Mouse (Mus musculus) myocyte (in vitro differentiated cells): ENCODE data around the gene Ssna1. TPM values are rescaled to one million over a fixed set of nuclear protein-coding genes. Genes with fewer than 3 reads are reported as not detected.
A peak's percentile ranks its signal among the peaks of the same experiment; 100 is the strongest.

Experiments used
- H3K27me3 ChIP-seq: one replicate; pipeline ENCODE4 v1.6.1; 2011; ENCODE audit not compliant: control insufficient read depth, insufficient read depth, insufficient read length
- H3K36me3 ChIP-seq: one replicate; pipeline ENCODE4 v1.6.1; 2011; ENCODE audit not compliant: control insufficient read depth, insufficient read depth
- H3K4me2 ChIP-seq: one replicate; pipeline ENCODE4 v1.6.1; 2011; ENCODE audit warnings: low read depth, control low read depth
- H3K4me3 ChIP-seq: one replicate; pipeline ENCODE4 v1.5.1; 2011; ENCODE audit warnings: mild to moderate bottlenecking, control low read depth, moderate library complexity
- H3K79me2 ChIP-seq: one replicate; pipeline ENCODE4 v1.6.1; 2011; ENCODE audit not compliant: control insufficient read depth, insufficient read depth
- H3ac ChIP-seq: one replicate; pipeline ENCODE4 v1.6.1; 2011; ENCODE audit not compliant: control insufficient read depth, insufficient read length
- CEBPB ChIP-seq: IDR thresholded peaks from 2 replicates; pipeline ENCODE4 v1.6.1; 2011; ENCODE audit warnings: mild to moderate bottlenecking, moderate library complexity; ENCODE audit not compliant: poor library complexity, insufficient read depth, severe bottlenecking
- E2F4 ChIP-seq: IDR thresholded peaks from one replicate; pipeline ENCODE4 v1.6.1; 2011; ENCODE audit warnings: mild to moderate bottlenecking, control low read depth, moderate library complexity; ENCODE audit not compliant: insufficient read depth
- MAX ChIP-seq: IDR thresholded peaks from one replicate; pipeline ENCODE4 v1.6.1; 2011; ENCODE audit warnings: low read depth, mild to moderate bottlenecking, control low read depth
- MYOD1 ChIP-seq, 3 experiments: IDR thresholded peaks; one replicate each; pipeline ENCODE4 v1.6.1; 2011; ENCODE audit warnings: control low read depth in 2 of 3, low read depth in 2 of 3, mild to moderate bottlenecking in 2 of 3, moderate library complexity in 1 of 3; ENCODE audit not compliant: insufficient read length in 2 of 3, control insufficient read depth in 1 of 3
- MYOG ChIP-seq, 3 experiments: IDR thresholded peaks; one replicate each; pipeline ENCODE4 v1.6.1; 2011; ENCODE audit warnings: control low read depth in 2 of 3, low read depth in 2 of 3, mild to moderate bottlenecking in 2 of 3; ENCODE audit not compliant: insufficient read length in 2 of 3, control insufficient read depth in 1 of 3, insufficient read depth in 1 of 3
- POLR2A ChIP-seq: IDR thresholded peaks from one replicate; pipeline ENCODE4 v1.6.1; 2011; ENCODE audit warnings: low read depth, mild to moderate bottlenecking, control low read depth, moderate library complexity; ENCODE audit not compliant: insufficient read length
- POLR2AphosphoS2 ChIP-seq: IDR thresholded peaks from one replicate; pipeline ENCODE4 v1.6.1; 2011; ENCODE audit warnings: low read depth, control low read depth; ENCODE audit not compliant: insufficient read length
- REST ChIP-seq: IDR thresholded peaks from one replicate; pipeline ENCODE4 v1.6.1; 2011; ENCODE audit warnings: mild to moderate bottlenecking, control low read depth, moderate library complexity; ENCODE audit not compliant: insufficient read depth, insufficient read length
- SRF ChIP-seq: IDR thresholded peaks from one replicate; pipeline ENCODE4 v1.6.1; 2011; ENCODE audit warnings: low read depth; ENCODE audit not compliant: control insufficient read depth, insufficient read length
- TCF12 ChIP-seq: IDR thresholded peaks from one replicate; pipeline ENCODE4 v1.6.1; 2011; ENCODE audit warnings: mild to moderate bottlenecking, control low read depth; ENCODE audit not compliant: poor library complexity, insufficient read depth, severe bottlenecking
- TCF3 ChIP-seq: IDR thresholded peaks from one replicate; pipeline ENCODE4 v1.6.1; 2011; ENCODE audit warnings: low read depth, control low read depth; ENCODE audit not compliant: insufficient read length
- USF1 ChIP-seq: IDR thresholded peaks from one replicate; pipeline ENCODE4 v1.6.1; 2011; ENCODE audit warnings: low read depth, mild to moderate bottlenecking, control low read depth, moderate library complexity
- polyA plus RNA-seq: library from polyadenylated mRNA; unstranded; fragments of >200 nt; fragmentation: generic; extraction: Trizol; gene quantifications from one replicate; pipeline ENCODE4 v1.2.1, GENCODE M21; 2012; ENCODE audit warnings: missing spikeins

Gene Ssna1
- polyA plus RNA-seq, 1 experiment: 106 TPM

GRCm38 (mm10) chr2:25293706-25294105 is 21.5 kb upstream of the Ssna1 start:
- TF ChIP-seq E2F4: no peak
- TF ChIP-seq REST: no peak
- no peak for TF ChIP-seq POLR2A
- TF ChIP-seq MAX: no peak
- TF ChIP-seq TCF3: no peak
- TF ChIP-seq USF1: no peak
- no peak for TF ChIP-seq TCF12
- TF ChIP-seq CEBPB: no peak
- TF ChIP-seq MYOD1 (IDR thresholded peaks at IDR 0.05; ENCODE audit: control insufficient read depth in 1 of 3, insufficient read length in 2 of 3, low read depth in 2 of 3): no peak
- TF ChIP-seq POLR2AphosphoS2: no peak
- no peak for TF ChIP-seq SRF
- H3K79me2 ChIP-seq: no peaks in the 10 kb centered on the region
- H3K4me2 ChIP-seq: no peak overlapping the region
- peaks cover 79% of the 10 kb centered on the region for H3K27me3 ChIP-seq
- H3ac ChIP-seq: no peak overlapping the region
- H3K36me3 ChIP-seq: no peaks in the 10 kb centered on the region
- no peak overlapping the region for H3K4me3 ChIP-seq

GRCm38 (mm10) chr2:25292856-25293255 is 20.6 kb upstream of the Ssna1 start:
- no peaks in the 10 kb centered on the region for H3K36me3 ChIP-seq
- H3K27me3 ChIP-seq: peaks cover 71% of the 10 kb centered on the region
- no peak for TF ChIP-seq REST
- TF ChIP-seq E2F4: no peak
- TF ChIP-seq USF1: no peak
- TF ChIP-seq MAX: no peak
- TF ChIP-seq TCF3: no peak
- no peak for TF ChIP-seq TCF12
- TF ChIP-seq MYOD1 (IDR thresholded peaks at IDR 0.05; ENCODE audit: control insufficient read depth in 1 of 3, insufficient read length in 2 of 3, low read depth in 2 of 3): no peak
- no peak for TF ChIP-seq POLR2AphosphoS2
- TF ChIP-seq SRF: no peak
- TF ChIP-seq MYOG (IDR thresholded peaks at IDR 0.05; ENCODE audit: control insufficient read depth in 1 of 3, insufficient read depth in 1 of 3, insufficient read length in 2 of 3, low read depth in 2 of 3): no peak
- TF ChIP-seq POLR2A: no peak
- TF ChIP-seq CEBPB: no peak
- peak overlapping the region; percentile 93 for H3K4me2 ChIP-seq
- peak overlapping the region; percentile 4 for H3K4me3 ChIP-seq
- no peak overlapping the region for H3ac ChIP-seq
- H3K79me2 ChIP-seq: no peaks in the 10 kb centered on the region

- no peaks in the 10 kb centered on the region for H3K36me3 ChIP-seq
- H3K4me3 ChIP-seq: peak overlapping the region; percentile 4
- H3K27me3 ChIP-seq: peaks cover 63% of the 10 kb centered on the region
- H3K79me2 ChIP-seq: no peaks in the 10 kb centered on the region
- TF ChIP-seq POLR2AphosphoS2 (no peak), USF1 (no peak), REST (no peak), E2F4 (no peak), SRF (no peak), TCF12 (no peak), CEBPB (no peak), TCF3 (peak; percentile 34), MAX (no peak), MYOD1 (IDR thresholded peaks at IDR 0.05; ENCODE audit: control insufficient read depth in 1 of 3, insufficient read length in 2 of 3, low read depth in 2 of 3) (peak in 2 of 3 experiments; percentile 31 to 78), POLR2A (peak; percentile 50), MYOG (IDR thresholded peaks at IDR 0.05; ENCODE audit: control insufficient read depth in 1 of 3, insufficient read depth in 1 of 3, insufficient read length in 2 of 3, low read depth in 2 of 3) (peak in 2 of 3 experiments; percentile 3 to 77)
- H3ac ChIP-seq: no peak overlapping the region
- H3K4me2 ChIP-seq: peak overlapping the region; percentile 93
Measured at GRCm38 (mm10) chr2:25292054-25292544, 19.9 kb upstream of the Ssna1 start.

GRCm38 (mm10) chr2:25291184-25292053 is 19.2 kb upstream of the Ssna1 start:
- H3K27me3 ChIP-seq: peaks cover 56% of the 10 kb centered on the region
- no peak overlapping the region for H3K4me3 ChIP-seq
- TF ChIP-seq E2F4 (no peak), TCF12 (no peak), REST (no peak), MYOD1 (IDR thresholded peaks at IDR 0.05; ENCODE audit: control insufficient read depth in 1 of 3, insufficient read length in 2 of 3, low read depth in 2 of 3) (no peak), POLR2AphosphoS2 (no peak), TCF3 (no peak), CEBPB (no peak), USF1 (no peak), POLR2A (no peak), SRF (no peak), MYOG (IDR thresholded peaks at IDR 0.05; ENCODE audit: control insufficient read depth in 1 of 3, insufficient read depth in 1 of 3, insufficient read length in 2 of 3, low read depth in 2 of 3) (no peak), MAX (no peak)
- no peaks in the 10 kb centered on the region for H3K79me2 ChIP-seq
- peak overlapping the region; percentile 93 for H3K4me2 ChIP-seq
- no peaks in the 10 kb centered on the region for H3K36me3 ChIP-seq
- no peak overlapping the region for H3ac ChIP-seq
